Mouse (Mus musculus): Measurements from ENCODE around the gene Slc6a6. TPM values are rescaled to one million over a fixed set of nuclear protein-coding genes. Genes with fewer than 3 reads are reported as not detected.

Slc6a6 gene
- polyA plus RNA-seq, 1 experiment from 2014 or later: 48.4 TPM

DNA sequence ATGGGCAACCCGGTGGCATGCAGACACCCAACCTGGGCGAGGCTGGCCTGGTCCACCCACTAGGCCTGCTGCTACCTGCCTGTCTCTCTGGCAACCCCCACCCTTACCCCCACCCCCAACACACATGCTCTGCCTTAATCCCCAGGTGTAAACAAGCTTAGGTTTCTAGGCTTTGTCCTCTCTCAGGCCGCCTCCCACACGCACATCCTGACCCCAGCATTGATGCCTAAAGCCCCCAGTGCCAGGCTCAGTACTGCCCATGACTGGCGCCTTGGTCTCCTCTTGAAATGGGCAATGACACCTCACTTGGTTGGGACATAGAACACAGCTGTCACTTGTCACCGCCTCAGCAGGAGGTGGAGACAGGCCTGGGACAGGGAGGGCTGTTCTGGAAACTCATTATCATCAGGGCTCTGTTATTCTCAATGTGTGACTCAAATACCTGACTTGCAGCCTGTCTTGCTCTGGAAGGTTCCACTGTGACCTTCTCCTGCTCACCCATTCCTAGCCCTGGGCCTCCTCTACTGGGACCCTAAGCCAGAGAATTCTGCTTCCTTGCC, 27.9 kb upstream of the Slc6a6 start:
- no peak for ATAC-seq (ENCODE audit: borderline replicate concordance, extremely low read depth, low FRiP score, low TSS enrichment)
- H3K9me3 ChIP-seq: no peaks in the 10 kb centered on the region
- WGBS: 50% methylated on average over 6 of the region's 6 CpGs
- H3K27ac ChIP-seq: no peak overlapping the region
- no peak overlapping the region for H3K4me3 ChIP-seq
- H3K27me3 ChIP-seq: no peaks in the 10 kb centered on the region
- H3K4me1 ChIP-seq: no peaks in the 10 kb centered on the region; the same call in 1 of the 2 replicates
- H3K36me3 ChIP-seq: no peaks in the 10 kb centered on the region
- H3K9ac ChIP-seq: no peak overlapping the region
- no peak overlapping the region for H3K4me2 ChIP-seq

DNA sequence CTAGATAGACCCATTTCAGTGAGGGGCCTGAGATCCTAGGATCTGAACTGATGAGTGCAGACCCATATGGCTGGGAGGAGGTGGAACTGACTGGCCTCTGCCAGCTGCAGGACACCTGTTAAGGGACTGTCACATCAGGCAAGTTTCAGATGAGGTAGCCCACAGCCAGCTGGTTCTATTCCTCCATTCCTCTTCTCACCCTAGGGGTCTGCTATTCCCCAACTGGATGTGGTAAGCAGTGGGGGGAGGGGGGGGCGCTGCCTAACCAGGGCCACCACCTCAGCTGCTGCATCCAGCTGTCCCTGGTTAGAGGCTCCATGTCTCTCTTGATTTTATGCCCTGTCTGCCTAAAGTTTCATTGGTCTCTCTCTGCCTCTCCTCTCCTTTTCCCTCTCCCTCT, 25.6 kb upstream of the Slc6a6 start:
- H3K27ac ChIP-seq: no peak overlapping the region
- H3K4me1 ChIP-seq: no peaks in the 10 kb centered on the region; the same call in 1 of the 2 replicates
- WGBS: 0% methylated on average over 1 of the region's 1 CpGs
- no peaks in the 10 kb centered on the region for H3K36me3 ChIP-seq
- no peaks in the 10 kb centered on the region for H3K27me3 ChIP-seq
- H3K9me3 ChIP-seq: no peaks in the 10 kb centered on the region
- H3K4me2 ChIP-seq: no peak overlapping the region
- H3K9ac ChIP-seq: no peak overlapping the region
- no peak for ATAC-seq (ENCODE audit: borderline replicate concordance, extremely low read depth, low FRiP score, low TSS enrichment)
- no peak overlapping the region for H3K4me3 ChIP-seq

DNA sequence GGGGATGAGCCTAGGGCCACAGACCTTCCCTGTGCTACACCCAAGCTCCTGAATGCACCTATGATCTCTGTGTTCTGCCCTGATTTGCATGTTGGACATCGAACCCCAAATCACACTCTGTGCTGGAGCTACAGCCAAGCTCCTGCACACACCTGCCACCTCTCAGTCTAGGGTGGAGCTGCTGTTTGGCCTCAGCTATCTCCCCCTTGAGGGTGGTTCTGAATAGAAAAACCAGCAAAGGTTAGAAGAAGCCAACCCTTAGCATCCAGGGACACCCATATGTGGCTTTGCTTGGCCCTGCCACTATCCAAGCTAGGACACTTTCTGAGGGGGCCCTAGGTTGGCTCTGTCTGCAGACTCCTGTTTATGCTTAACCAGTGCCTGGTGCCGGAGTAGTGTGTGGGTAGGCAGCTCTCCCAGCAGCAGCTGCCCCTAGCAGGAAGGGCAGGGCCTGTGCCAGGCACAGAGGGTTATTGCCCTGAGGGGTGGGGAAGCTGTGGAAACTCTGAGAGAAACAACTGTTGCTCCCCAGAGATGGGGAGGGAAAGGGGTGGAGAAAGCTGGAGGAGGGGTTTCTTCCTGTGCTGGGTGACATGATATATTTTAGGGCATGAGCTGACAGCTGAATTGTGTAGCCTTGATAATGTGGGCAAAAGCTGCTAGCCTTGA, 23.9 kb upstream of the Slc6a6 start:
- Histone ChIP-seq H3K4me2 (no peak overlapping the region), H3K9ac (no peak overlapping the region)

DNA sequence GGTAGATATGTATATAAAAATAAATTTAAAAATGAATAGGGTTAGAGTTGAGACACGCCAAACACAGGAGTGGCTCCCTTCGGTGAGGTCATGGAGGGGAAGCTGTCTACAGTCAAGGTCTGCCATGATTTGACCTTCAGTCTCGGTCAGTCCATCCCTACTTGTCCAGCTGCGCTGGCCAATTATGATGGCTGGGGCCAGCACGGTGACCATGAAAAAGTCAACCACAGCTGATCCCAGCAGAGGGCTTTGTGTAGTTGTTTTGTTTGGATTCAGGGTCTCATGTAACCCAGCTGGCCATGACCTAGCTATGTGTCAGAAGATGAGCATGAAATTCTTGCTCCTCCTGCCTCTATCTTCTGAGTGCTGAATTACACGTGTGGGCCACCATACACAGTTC, 21.6 kb upstream of the Slc6a6 start:
- no peak overlapping the region for H3K27ac ChIP-seq
- no peak overlapping the region for H3K4me3 ChIP-seq
- no peaks in the 10 kb centered on the region for H3K9me3 ChIP-seq
- 64% methylated on average over 6 of the region's 6 CpGs for WGBS
- H3K27me3 ChIP-seq: no peaks in the 10 kb centered on the region
- H3K36me3 ChIP-seq: no peaks in the 10 kb centered on the region
- H3K9ac ChIP-seq: no peak overlapping the region
- no peak overlapping the region for H3K4me2 ChIP-seq
- ATAC-seq (ENCODE audit: borderline replicate concordance, extremely low read depth, low FRiP score, low TSS enrichment): no peak
- no peaks in the 10 kb centered on the region; the same call in 1 of the 2 replicates for H3K4me1 ChIP-seq

More for the DNA sequence above, 23.9 kb upstream of the Slc6a6 start:
- Histone ChIP-seq H3K27me3 (no peaks in the 10 kb centered on the region), H3K4me1 (no peaks in the 10 kb centered on the region; the same call in 1 of the 2 replicates), H3K4me3 (no peak overlapping the region), H3K27ac (no peak overlapping the region), H3K9me3 (no peaks in the 10 kb centered on the region), H3K36me3 (no peaks in the 10 kb centered on the region)
- WGBS: 61% methylated on average over 2 of the region's 2 CpGs
- no peak for ATAC-seq (ENCODE audit: borderline replicate concordance, extremely low read depth, low FRiP score, low TSS enrichment)

DNA sequence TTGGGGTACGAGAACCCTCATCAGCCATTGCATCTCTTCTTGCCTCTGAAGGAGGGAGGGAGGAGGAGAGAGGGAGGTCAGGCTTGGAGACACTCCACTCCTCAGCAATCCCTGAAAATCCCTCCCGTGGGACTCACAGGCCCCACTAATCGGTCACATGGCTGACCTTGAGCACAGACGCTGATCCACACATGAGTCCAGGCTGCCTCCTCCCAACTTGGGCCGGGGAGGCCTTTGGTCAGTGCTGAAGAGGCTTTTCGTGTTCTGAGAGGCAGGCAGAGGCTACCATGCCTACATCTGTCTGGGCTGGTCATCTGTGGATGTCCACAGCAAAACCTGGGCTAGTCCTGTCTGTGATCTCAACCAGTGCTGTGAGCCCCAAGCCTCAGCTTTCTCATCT, 20.2 kb upstream of the Slc6a6 start:
- H3K9me3 ChIP-seq: no peaks in the 10 kb centered on the region
- H3K4me3 ChIP-seq: no peak overlapping the region
- no peak for ATAC-seq (ENCODE audit: borderline replicate concordance, extremely low read depth, low FRiP score, low TSS enrichment)
- WGBS: 77% methylated on average over 6 of the region's 6 CpGs
- no peaks in the 10 kb centered on the region for H3K27me3 ChIP-seq
- H3K36me3 ChIP-seq: no peaks in the 10 kb centered on the region
- H3K9ac ChIP-seq: no peak overlapping the region
- H3K27ac ChIP-seq: no peak overlapping the region
- H3K4me1 ChIP-seq: no peaks in the 10 kb centered on the region; the same call in 1 of the 2 replicates
- H3K4me2 ChIP-seq: no peak overlapping the region

DNA sequence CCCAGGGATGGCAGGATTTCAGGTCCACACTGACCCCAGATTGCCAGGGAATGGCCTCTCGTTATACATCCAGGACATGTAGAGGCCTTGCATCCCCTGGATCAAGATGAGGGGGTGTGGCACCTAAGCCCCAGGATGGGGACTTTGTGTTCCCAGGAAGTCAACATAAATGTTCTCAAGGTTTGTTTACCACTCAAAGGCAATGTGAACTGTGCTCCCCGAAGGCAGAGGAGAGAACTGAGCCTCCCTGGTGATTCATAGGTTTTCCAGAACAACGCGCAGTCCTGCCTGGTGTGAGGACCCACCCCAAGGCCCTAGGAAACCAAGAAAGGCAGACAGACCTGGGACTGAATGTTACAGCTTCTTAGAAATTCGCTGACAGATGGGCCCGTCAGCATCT, 18.6 kb upstream of the Slc6a6 start:
- H3K27ac ChIP-seq: no peak overlapping the region
- no peak overlapping the region for H3K4me2 ChIP-seq
- H3K9ac ChIP-seq: no peak overlapping the region
- no peaks in the 10 kb centered on the region for H3K4me1 ChIP-seq
- H3K36me3 ChIP-seq: no peaks in the 10 kb centered on the region
- H3K27me3 ChIP-seq: no peaks in the 10 kb centered on the region
- no peaks in the 10 kb centered on the region for H3K9me3 ChIP-seq
- ATAC-seq (ENCODE audit: borderline replicate concordance, extremely low read depth, low FRiP score, low TSS enrichment): no peak
- WGBS: 79% methylated on average over 6 of the region's 6 CpGs
- H3K4me3 ChIP-seq: no peak overlapping the region

DNA sequence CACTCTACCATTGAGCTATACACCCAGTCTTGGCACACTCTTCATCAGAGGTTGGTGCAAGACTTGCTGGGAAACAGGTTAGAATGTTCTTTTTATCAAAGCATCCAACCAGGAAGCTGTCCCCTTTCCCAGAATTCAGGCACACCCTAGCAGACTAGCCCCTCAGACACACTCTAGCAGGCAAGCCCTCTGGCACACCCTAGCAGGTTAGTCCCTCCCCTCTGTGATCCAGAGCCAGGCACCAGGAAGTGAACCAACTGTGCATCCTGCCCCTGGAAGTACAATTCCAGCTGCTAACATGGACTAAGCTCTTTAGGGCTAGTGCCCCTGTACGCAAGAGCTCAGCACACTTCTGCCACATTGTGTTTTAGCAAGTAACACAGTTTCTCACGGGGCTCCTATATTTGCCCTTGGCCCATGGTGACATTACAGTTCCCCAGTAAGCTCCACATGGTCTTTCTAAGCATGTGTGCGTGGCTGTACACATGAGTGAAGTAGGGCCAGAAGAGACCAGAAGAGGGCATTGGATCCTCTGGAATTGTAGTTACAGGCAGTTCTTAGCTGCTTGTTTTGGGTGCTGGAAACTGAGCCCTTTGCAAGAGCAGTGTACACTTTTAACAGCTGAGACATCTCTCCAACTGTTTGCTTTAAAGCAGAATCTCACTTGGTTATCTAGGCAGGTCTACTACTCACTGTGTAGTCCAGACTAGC, 17.7 kb upstream of the Slc6a6 start:
- Histone ChIP-seq H3K9me3 (no peaks in the 10 kb centered on the region), H3K27ac (no peak overlapping the region), H3K36me3 (no peaks in the 10 kb centered on the region), H3K9ac (no peak overlapping the region), H3K4me3 (no peak overlapping the region), H3K27me3 (no peaks in the 10 kb centered on the region), H3K4me2 (no peak overlapping the region), H3K4me1 (no peaks in the 10 kb centered on the region)
- WGBS: 83% methylated on average over 3 of the region's 3 CpGs
- no peak for ATAC-seq (ENCODE audit: borderline replicate concordance, extremely low read depth, low FRiP score, low TSS enrichment)

DNA sequence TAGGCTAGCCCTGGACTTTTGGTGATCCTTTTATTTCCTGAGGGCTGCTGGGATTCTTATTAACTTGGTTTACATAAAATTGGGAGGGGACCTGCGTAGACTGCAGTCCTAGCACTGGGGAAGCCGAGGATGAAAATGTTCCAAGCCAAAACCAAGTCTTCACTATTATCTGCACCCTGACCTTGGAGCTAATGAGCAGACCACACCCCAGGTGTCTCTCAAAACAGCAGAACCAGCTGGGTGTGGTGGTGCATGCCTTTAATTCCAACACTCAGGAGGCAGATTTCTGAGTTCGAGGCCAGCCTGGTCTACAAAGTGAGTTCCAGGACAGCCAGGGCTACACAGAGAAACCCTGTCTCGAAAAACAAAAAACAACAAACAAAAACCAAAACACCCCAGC, 16.7 kb upstream of the Slc6a6 start:
- no peak overlapping the region for H3K4me3 ChIP-seq
- H3K4me1 ChIP-seq: no peaks in the 10 kb centered on the region
- ATAC-seq (ENCODE audit: borderline replicate concordance, extremely low read depth, low FRiP score, low TSS enrichment): no peak
- no peaks in the 10 kb centered on the region for H3K36me3 ChIP-seq
- H3K9ac ChIP-seq: no peak overlapping the region
- H3K27ac ChIP-seq: no peak overlapping the region
- no peak overlapping the region for H3K4me2 ChIP-seq
- 87% methylated on average over 4 of the region's 4 CpGs for WGBS
- no peaks in the 10 kb centered on the region for H3K9me3 ChIP-seq
- no peaks in the 10 kb centered on the region for H3K27me3 ChIP-seq

DNA sequence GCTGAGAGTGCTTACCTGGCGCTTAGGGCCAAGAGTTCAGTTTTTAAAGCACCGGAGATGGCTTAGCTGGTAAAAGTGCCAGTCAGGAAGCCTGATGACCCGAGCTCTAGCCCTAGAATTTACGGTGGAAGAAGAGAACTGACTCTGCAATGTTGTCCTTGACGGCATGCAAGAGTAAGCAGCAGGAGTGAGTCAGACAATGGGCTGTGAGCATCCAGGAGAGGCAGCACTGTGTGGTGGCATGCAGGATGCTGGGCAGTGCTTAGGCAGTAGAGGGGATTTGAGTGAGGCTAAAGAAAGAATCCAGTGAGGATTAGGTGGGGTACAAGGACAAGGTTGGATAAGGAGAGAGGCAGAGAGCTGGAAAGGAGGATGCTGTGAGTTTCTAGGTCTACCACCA, 15.6 kb upstream of the Slc6a6 start:
- Histone ChIP-seq H3K4me3 (no peak overlapping the region), H3K27me3 (no peaks in the 10 kb centered on the region), H3K9me3 (no peaks in the 10 kb centered on the region), H3K36me3 (no peaks in the 10 kb centered on the region), H3K4me2 (no peak overlapping the region), H3K27ac (no peak overlapping the region), H3K4me1 (no peaks in the 10 kb centered on the region), H3K9ac (no peak overlapping the region)
- 57% methylated on average over 5 of the region's 5 CpGs for WGBS
- no peak for ATAC-seq (ENCODE audit: borderline replicate concordance, extremely low read depth, low FRiP score, low TSS enrichment)

DNA sequence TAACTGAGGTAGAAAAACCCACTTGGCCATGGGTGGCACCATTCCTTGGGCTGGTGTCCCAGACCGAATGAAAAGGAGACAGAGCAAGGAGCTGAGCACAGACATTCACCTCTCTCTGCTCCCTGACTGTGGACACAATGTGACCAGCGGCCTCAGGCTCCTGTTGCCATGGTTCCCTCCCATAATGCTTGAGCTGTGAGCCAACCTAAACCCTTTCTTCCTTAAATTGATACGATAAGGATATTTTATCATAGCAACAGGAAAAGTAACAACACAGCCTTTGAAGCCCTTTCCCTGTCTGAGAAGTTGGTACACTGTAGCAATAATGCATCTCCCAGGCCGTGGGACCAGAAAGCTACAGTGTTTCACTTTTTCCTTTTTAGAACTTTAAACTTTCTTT, 14.6 kb upstream of the Slc6a6 start:
- Histone ChIP-seq H3K27me3 (no peaks in the 10 kb centered on the region), H3K4me3 (no peak overlapping the region), H3K36me3 (no peaks in the 10 kb centered on the region), H3K9ac (no peak overlapping the region), H3K4me1 (no peaks in the 10 kb centered on the region), H3K27ac (no peak overlapping the region), H3K9me3 (no peaks in the 10 kb centered on the region), H3K4me2 (no peak overlapping the region)
- ATAC-seq (ENCODE audit: borderline replicate concordance, extremely low read depth, low FRiP score, low TSS enrichment): no peak
- WGBS: 54% methylated on average over 4 of the region's 4 CpGs

DNA sequence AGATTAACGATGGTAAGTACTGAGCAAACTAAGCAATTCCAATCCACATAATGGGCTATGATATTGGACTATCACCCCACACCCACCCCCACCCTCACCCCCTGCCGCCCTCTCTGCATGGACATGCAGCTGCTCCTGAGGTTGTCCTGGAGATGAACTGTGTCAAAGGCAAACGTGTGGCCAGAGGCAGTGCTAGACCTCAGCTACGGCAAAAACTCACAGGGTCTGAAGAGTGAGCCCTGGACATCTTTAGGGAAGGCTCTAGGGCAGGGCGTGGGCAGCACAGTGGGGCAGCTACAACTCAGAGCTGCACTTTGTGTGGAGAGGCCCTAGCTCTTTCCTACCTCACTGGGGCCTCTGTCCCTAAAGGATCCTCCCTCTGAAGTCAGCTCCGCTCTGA, 13.6 kb upstream of the Slc6a6 start:
- H3K9ac ChIP-seq: no peak overlapping the region
- ATAC-seq (ENCODE audit: borderline replicate concordance, extremely low read depth, low FRiP score, low TSS enrichment): no peak
- no peaks in the 10 kb centered on the region for H3K27me3 ChIP-seq
- no peak overlapping the region for H3K4me2 ChIP-seq
- no peaks in the 10 kb centered on the region for H3K9me3 ChIP-seq
- 59% methylated on average over 6 of the region's 6 CpGs for WGBS
- H3K36me3 ChIP-seq: no peaks in the 10 kb centered on the region
- peaks cover 7% of the 10 kb centered on the region; the same call in 1 of the 2 replicates for H3K4me1 ChIP-seq
- no peak overlapping the region for H3K27ac ChIP-seq
- H3K4me3 ChIP-seq: no peak overlapping the region

DNA sequence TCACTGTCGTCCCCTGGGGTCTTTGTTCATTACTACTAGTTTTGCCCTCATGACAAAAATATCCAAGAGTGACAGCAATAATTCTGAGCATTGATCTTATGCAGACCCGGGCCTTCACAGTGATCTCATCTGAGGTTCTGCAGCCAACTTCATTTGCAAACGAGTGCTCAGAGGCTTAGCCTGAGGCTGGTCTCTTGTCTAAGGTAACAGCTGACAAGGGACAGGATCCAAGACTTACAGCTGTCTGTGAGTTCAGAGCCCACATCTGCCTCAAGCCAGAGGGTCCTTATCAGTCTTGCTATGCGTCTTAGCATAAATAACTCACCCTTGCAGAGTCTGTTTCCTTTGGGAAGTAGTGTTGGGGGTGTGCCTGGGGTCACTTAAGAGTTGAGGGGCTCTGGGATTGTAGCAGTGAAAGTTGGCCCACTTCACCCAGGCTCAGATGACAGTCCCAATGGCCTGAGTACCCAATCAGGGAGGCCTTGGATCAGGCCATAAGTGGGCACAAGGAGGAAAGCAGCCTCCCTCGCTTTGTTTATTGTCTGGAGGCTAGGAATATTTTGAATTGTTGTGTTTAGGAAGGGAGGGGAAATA, 9.0 kb upstream of the Slc6a6 start:
- H3K27me3 ChIP-seq: no peaks in the 10 kb centered on the region
- H3K4me1 ChIP-seq: peaks cover 22% of the 10 kb centered on the region
- H3K9me3 ChIP-seq: no peaks in the 10 kb centered on the region
- no peak overlapping the region for H3K4me3 ChIP-seq
- 25% methylated on average over 5 of the region's 5 CpGs for whole genome bisulfite sequencing
- no peak overlapping the region for H3K4me2 ChIP-seq
- H3K36me3 ChIP-seq: no peaks in the 10 kb centered on the region
- H3K27ac ChIP-seq: peak overlapping the region; percentile 19; the same call in 1 of the 2 replicates
- peak; percentile 72 for ATAC-seq (ENCODE audit: borderline replicate concordance, extremely low read depth, low FRiP score, low TSS enrichment)
- no peak overlapping the region for H3K9ac ChIP-seq

Measured in lung, embryonic 15.5 days (tissue).